Mouse (Mus musculus) retina, embryonic 14.5 days (tissue): Measurements from ENCODE around the gene Zfp568.

ENCODE experiments used
- DNase-seq: peaks from one replicate; pipeline ENCODE4 v3.0.0-alpha.2; 2015; ENCODE audit warnings: low spot score

Gene Zfp568

DNA sequence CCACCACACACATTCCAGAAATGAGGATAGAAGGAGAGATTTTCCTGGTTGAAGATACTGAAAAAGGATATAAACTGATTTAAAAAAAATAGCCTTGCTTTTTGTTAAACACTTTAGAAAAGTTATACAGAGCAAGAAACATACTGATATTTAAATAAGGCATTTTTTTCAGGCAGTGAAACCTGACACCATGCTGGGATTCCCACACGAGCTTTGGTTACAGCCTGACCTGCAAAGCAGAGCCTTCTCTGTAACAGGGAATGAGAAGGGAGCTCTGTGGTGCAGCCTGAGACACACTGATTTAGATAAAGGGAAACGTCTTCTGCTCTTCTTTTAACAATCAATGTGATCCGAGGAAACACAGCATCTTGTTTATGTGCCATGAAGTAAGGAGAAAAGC, 69.8 kb downstream of the Zfp568 start:
- DNase-seq: no peak

DNA sequence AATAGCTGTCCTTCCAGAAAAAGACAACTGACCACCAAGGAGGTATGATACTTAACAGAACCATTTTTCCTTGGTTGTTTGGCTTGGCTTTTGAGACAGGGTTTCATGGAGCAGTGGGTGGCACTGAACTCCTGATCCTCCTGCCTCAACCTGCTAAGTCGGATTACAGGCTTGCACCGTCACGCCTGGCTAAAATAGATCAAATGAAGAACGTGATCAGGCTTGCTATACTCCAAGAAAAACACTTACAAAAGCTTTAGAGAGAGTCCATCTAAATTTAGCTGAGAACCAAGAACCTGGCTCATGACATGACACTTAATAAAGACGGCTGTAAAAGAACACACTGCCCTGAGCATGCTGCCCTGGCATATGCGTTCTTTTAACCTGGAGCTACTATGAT, 76.6 kb downstream of the Zfp568 start:
- no peak for DNase-seq

DNA sequence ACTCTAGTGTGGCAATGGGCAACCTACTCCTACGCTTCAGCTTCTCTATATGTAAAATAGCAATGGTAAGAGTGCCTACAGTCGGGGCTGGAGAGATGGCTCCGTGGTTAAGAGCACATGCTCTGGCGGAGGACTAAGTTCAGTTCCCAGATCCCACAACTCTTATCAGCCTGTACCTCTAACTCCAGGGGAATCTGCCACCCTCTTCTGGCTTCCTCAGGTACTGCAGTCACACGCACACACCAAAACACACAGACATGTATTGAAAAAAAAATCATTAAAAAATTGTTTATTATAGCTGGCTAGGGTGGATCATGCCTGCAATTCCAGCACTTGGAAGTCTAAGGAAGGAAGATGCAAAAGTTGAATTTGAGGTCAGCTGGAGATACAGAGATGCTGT, 78.7 kb downstream of the Zfp568 start:
- peak; percentile 42 for DNase-seq

DNA sequence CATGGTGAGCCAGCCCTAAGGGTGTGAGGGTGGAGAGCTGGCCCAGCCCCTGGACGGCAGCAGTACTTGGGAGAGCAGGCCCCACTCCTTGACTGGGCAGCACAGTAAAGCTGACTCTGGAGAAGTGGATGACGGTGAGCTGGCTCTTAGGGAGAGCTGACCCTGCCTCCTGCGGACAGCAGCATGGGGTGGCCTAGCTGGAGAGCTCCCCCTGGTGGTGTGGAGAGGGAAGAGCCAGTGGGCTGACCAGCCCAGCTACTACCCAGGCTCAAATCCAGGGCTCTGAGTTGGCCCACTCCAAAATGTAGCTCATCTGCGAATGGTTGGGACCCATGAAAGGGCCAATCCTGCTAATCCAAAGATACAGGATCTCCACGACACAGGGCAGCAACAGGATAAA, 80.9 kb downstream of the Zfp568 start:
- no peak for DNase-seq

DNA sequence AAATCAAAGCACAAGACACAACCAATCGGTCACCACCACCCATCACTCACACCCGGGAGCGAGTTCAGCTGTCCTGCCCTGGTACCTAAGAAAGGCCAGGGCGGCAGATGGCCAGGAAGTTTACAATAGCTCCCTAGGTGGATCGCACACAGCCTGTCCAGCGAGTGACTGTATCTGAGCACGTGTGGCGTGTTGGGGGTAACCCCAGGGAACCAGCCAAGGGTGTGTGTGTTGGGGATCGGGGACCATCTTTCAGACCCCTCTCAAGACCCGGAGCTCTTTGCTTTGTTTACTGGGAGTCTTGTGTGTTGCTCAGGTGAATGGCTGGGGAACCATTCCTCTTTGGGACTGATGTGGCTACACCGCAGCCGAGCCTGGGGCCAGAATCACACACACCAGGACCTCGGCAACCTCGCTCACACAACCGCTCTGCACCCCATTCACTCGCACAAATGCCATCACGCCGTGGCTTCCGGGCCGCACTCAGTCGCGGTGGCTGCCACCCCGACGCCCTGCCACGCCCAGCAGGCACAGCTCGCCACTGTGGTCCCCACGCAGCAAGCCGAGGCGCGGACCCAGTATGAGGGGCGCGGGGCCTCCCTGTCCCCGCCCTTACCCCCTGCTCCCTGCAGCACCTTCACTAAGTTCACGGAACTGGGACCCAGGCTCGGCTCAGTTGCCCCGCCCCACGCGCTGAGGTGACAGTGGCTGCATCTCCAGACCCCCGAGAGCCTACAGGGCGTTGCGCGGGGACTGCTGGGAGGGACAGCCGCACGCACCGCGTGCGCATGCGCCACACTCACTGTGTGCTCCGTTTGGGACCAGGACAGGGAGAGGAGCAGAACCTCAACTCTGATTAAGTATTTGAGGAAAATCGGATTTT, 88.6 kb downstream of the Zfp568 start, which contains the start of gene Zfp82:
Zfp82 (minus strand) TSS at position 755 of the 883 bp plus-strand sequence.
- DNase-seq: peak; percentile 92
